Mouse (Mus musculus): ENCODE data around the gene Rap1a. TPM values are rescaled to one million over a fixed set of nuclear protein-coding genes. Genes with fewer than 3 reads are reported as not detected.

The Rap1a gene
- total and polyA plus RNA-seq, 3 experiments = 17.7 to 121 (median 97.7) TPM

DNA sequence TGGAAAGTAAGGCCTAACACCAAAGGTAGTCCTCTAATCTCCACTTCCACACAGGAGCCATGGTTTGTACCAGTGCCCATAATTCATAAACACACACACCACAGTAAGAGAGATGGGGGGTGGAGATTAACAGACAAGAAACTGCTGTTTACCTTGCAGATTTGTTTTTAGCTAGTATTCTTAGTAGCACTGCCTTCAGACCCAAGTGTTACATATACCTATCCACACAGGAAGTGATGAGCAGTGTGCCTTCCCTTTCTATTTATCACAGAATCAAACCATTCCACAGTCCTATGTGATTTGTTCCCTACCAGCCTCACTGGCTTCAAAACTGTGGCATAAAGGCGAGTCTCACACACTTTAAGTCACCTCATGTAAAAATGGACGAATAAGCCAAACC is 10.0 kb downstream of the Rap1a start:
- Histone ChIP-seq H3K4me1 (ENCODE audit: insufficient read depth, low read depth, low read length) (peaks cover 19% of the 10 kb centered on the region), H3K4me3 (ENCODE audit: low read depth, low read length) (no peak overlapping the region), H3K9me3 (replicated peaks) (no peaks in the 10 kb centered on the region), H3K36me3 (replicated peaks) (peaks cover 49% of the 10 kb centered on the region), H3K27me3 (ENCODE audit: insufficient read depth, low read length) (no peaks in the 10 kb centered on the region)
- DNase-seq (ENCODE audit: low spot score) (no peak), ATAC-seq (ENCODE audit: extremely low read depth, insufficient number of reproducible peaks, low FRiP score, poor library complexity, severe bottlenecking) (no peak)
- TF ChIP-seq POLR2AphosphoS5 (IDR thresholded peaks at IDR 0.05; ENCODE audit: insufficient replicate concordance, low read depth, low read length) (no peak), GATA1 (IDR thresholded peaks at IDR 0.05; ENCODE audit: borderline replicate concordance, low read length) (no peak), GATA2 (IDR thresholded peaks at IDR 0.05; ENCODE audit: borderline replicate concordance, low read depth, low read length) (no peak), CTCF (IDR thresholded peaks at IDR 0.05; ENCODE audit: low read depth, low read length) (no peak), TAL1 (conservative IDR thresholded peaks at IDR 0.05; ENCODE audit: low read depth, low read length) (no peak)

DNA sequence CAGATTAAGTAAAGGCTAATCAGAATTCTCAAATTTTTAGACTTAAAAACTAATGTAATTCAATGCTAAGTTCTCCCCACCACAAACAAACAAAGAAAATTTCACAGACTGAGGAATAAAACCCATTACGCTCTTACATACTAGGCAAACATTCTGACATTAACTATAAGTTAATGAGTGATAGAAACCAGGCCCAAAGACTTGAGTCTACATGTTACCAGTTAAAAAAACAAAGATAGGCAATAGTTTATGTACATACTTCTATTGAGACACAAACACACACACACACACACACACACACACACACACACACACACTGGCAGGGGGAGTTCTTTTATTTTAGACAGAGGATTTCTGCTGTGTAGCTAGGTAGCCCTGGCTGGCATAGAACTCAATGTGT is 10.8 kb downstream of the Rap1a start:
- H3K4me1 ChIP-seq (ENCODE audit: insufficient read depth, low read depth, low read length) = peaks cover 16% of the 10 kb centered on the region; the same call in 1 of the 2 replicates
- ATAC-seq (ENCODE audit: extremely low read depth, insufficient number of reproducible peaks, low FRiP score, poor library complexity, severe bottlenecking) (no peak), DNase-seq (ENCODE audit: low spot score) (no peak)
- no peak for TF ChIP-seq GATA2 (IDR thresholded peaks at IDR 0.05; ENCODE audit: borderline replicate concordance, low read depth, low read length)
- TF ChIP-seq CTCF (IDR thresholded peaks at IDR 0.05; ENCODE audit: low read depth, low read length) = no peak
- no peak for TF ChIP-seq POLR2AphosphoS5 (IDR thresholded peaks at IDR 0.05; ENCODE audit: insufficient replicate concordance, low read depth, low read length)
- TF ChIP-seq TAL1 (conservative IDR thresholded peaks at IDR 0.05; ENCODE audit: low read depth, low read length) = no peak
- no peak for TF ChIP-seq GATA1 (IDR thresholded peaks at IDR 0.05; ENCODE audit: borderline replicate concordance, low read length)
- no peak overlapping the region for H3K4me3 ChIP-seq (ENCODE audit: low read depth, low read length)
- H3K36me3 ChIP-seq (replicated peaks) = peaks cover 52% of the 10 kb centered on the region
- H3K27me3 ChIP-seq (ENCODE audit: insufficient read depth, low read length) = no peaks in the 10 kb centered on the region
- no peaks in the 10 kb centered on the region for H3K9me3 ChIP-seq (replicated peaks)

DNA sequence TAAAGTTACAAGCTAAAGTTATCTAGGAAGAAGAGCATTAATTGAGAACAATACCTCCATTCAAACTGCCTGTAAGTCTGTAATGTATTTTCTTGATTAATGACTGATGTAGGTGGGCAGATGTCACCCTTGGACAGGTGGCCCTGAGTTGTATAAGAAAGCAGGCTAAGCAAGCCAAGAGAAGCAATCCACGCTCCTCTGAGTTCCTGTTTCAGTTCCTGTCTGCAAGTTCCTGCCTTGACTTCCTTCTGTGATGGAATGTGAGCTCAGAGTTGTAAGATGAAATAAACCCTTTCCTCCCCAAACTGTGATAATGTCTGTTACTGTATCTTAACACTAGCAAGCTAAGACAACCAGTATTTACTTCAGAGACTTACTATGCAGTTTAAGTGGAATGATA is 11.4 kb downstream of the Rap1a start:
- H3K4me1 ChIP-seq (ENCODE audit: insufficient read depth, low read depth, low read length) = peaks cover 18% of the 10 kb centered on the region; the same call in 1 of the 2 replicates
- TF ChIP-seq TAL1 (conservative IDR thresholded peaks at IDR 0.05; ENCODE audit: low read depth, low read length) = no peak
- no peaks in the 10 kb centered on the region for H3K9me3 ChIP-seq (replicated peaks)
- no peak overlapping the region for H3K4me3 ChIP-seq (ENCODE audit: low read depth, low read length)
- peaks cover 54% of the 10 kb centered on the region for H3K36me3 ChIP-seq (replicated peaks)
- ATAC-seq (ENCODE audit: extremely low read depth, insufficient number of reproducible peaks, low FRiP score, poor library complexity, severe bottlenecking) = no peak
- DNase-seq (ENCODE audit: low spot score) = no peak
- no peaks in the 10 kb centered on the region for H3K27me3 ChIP-seq (ENCODE audit: insufficient read depth, low read length)

DNA sequence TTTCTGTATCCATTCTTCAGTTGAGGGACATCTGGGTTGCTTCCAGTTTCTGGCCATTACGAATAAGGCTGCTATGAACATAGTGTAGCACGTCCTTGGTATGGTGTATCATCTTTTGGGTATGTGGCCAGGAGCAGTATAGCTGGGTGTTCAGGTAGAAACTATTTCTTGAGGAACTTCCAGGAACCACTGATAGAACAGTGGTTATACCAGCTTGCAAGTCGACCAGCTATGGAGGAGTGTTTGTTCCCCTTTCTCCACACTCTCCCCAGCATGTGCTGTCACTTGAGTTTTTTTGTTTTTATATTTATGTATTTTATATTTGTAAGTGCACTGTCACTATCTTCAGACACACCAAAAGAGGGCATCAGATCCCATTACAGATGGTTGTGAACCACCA is 13.8 kb downstream of the Rap1a start:
- Histone ChIP-seq H3K4me3 (ENCODE audit: low read depth, low read length) (no peak overlapping the region), H3K4me1 (ENCODE audit: insufficient read depth, low read depth, low read length) (peaks cover 16% of the 10 kb centered on the region), H3K36me3 (replicated peaks) (peaks cover 53% of the 10 kb centered on the region), H3K27me3 (ENCODE audit: insufficient read depth, low read length) (no peaks in the 10 kb centered on the region), H3K9me3 (replicated peaks) (no peaks in the 10 kb centered on the region)
- no peak for DNase-seq (ENCODE audit: low spot score)
- no peak for ATAC-seq (ENCODE audit: extremely low read depth, insufficient number of reproducible peaks, low FRiP score, poor library complexity, severe bottlenecking)
- TF ChIP-seq POLR2AphosphoS5 (IDR thresholded peaks at IDR 0.05; ENCODE audit: insufficient replicate concordance, low read depth, low read length) (no peak), GATA1 (IDR thresholded peaks at IDR 0.05; ENCODE audit: borderline replicate concordance, low read length) (no peak), CTCF (IDR thresholded peaks at IDR 0.05; ENCODE audit: low read depth, low read length) (no peak), TAL1 (conservative IDR thresholded peaks at IDR 0.05; ENCODE audit: low read depth, low read length) (no peak), GATA2 (IDR thresholded peaks at IDR 0.05; ENCODE audit: borderline replicate concordance, low read depth, low read length) (no peak)

DNA sequence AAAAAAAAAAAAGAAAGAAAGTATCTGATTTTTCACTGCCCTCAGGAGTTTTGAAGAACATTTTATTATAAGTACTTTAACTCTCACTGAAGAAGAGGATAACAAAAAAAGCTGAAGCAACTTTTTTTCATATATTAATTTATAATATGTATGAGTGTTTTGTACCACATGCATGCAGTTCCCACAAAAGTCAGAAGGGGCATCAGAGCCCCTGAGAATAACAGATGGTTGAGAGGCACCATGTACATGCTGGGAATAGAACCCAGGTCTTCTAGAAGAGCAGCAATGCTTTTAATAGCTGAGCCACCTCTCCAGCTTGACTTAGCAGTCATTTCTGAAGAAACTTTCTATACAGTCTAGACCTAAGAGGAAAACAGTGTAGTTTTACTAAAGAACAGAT is 15.3 kb downstream of the Rap1a start:
- Histone ChIP-seq H3K36me3 (replicated peaks) (peaks cover 45% of the 10 kb centered on the region), H3K4me3 (ENCODE audit: low read depth, low read length) (no peak overlapping the region), H3K9me3 (replicated peaks) (no peaks in the 10 kb centered on the region), H3K27me3 (ENCODE audit: insufficient read depth, low read length) (no peaks in the 10 kb centered on the region), H3K4me1 (ENCODE audit: insufficient read depth, low read depth, low read length) (peaks cover 11% of the 10 kb centered on the region)
- DNase-seq (ENCODE audit: low spot score) = no peak
- no peak for TF ChIP-seq GATA1 (IDR thresholded peaks at IDR 0.05; ENCODE audit: borderline replicate concordance, low read length)
- TF ChIP-seq POLR2AphosphoS5 (IDR thresholded peaks at IDR 0.05; ENCODE audit: insufficient replicate concordance, low read depth, low read length) = no peak
- no peak for TF ChIP-seq TAL1 (conservative IDR thresholded peaks at IDR 0.05; ENCODE audit: low read depth, low read length)
- no peak for TF ChIP-seq CTCF (IDR thresholded peaks at IDR 0.05; ENCODE audit: low read depth, low read length)
- no peak for TF ChIP-seq GATA2 (IDR thresholded peaks at IDR 0.05; ENCODE audit: borderline replicate concordance, low read depth, low read length)
- ATAC-seq (ENCODE audit: extremely low read depth, insufficient number of reproducible peaks, low FRiP score, poor library complexity, severe bottlenecking) = no peak

DNA sequence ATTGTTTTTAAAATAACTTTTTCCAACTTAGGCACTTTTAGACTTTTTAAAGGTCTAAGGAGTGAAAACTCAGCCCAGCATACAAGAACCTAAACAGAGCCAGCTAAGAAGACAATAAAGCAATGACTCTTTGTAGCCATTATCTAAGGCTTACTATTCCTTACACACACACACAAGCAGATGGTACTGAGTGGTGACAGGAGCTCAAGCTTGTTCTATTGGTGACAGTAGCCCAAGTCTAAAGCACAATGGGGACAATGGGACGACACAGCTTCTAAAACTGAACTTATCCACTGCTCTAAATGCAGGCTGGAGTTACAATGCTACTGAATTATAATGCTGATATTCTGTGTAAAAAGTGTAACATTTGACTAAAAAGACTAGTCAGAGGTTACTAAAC is 17.3 kb downstream of the Rap1a start:
- Histone ChIP-seq H3K27me3 (ENCODE audit: insufficient read depth, low read length) (no peaks in the 10 kb centered on the region), H3K9me3 (replicated peaks) (no peaks in the 10 kb centered on the region), H3K36me3 (replicated peaks) (peaks cover 31% of the 10 kb centered on the region), H3K4me1 (ENCODE audit: insufficient read depth, low read depth, low read length) (peaks cover 17% of the 10 kb centered on the region), H3K4me3 (ENCODE audit: low read depth, low read length) (no peak overlapping the region)
- ATAC-seq (ENCODE audit: extremely low read depth, insufficient number of reproducible peaks, low FRiP score, poor library complexity, severe bottlenecking) (no peak), DNase-seq (ENCODE audit: low spot score) (no peak)
- no peak for TF ChIP-seq CTCF (IDR thresholded peaks at IDR 0.05; ENCODE audit: low read depth, low read length)

DNA sequence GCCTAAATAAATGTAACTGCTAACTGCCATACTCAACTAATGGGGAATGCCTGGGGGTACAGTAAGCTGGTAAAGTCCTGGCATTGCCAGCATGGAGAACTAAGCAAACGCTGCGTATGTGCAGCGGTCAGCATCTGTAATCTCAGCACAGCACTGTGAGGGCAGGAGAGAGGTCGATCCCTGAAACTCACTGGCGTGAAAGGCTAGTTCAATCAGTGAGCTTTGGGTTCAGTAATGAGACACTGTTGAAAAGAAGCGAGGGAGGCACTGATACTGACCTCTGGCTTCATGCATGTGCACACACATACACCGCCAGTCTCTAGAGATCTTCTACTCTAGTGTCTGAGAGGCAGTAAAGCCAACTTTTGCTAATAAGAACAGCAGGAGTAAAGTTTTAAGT is 18.7 kb downstream of the Rap1a start:
- ATAC-seq (ENCODE audit: extremely low read depth, insufficient number of reproducible peaks, low FRiP score, poor library complexity, severe bottlenecking) (no peak), DNase-seq (ENCODE audit: low spot score) (no peak)
- no peak overlapping the region for H3K4me3 ChIP-seq (ENCODE audit: low read depth, low read length)
- no peaks in the 10 kb centered on the region for H3K27me3 ChIP-seq (ENCODE audit: insufficient read depth, low read length)
- no peaks in the 10 kb centered on the region for H3K9me3 ChIP-seq (replicated peaks)
- H3K36me3 ChIP-seq (replicated peaks) = peaks cover 28% of the 10 kb centered on the region
- TF ChIP-seq GATA1 (IDR thresholded peaks at IDR 0.05; ENCODE audit: borderline replicate concordance, low read length) = no peak
- TF ChIP-seq TAL1 (conservative IDR thresholded peaks at IDR 0.05; ENCODE audit: low read depth, low read length) = no peak
- H3K4me1 ChIP-seq (ENCODE audit: insufficient read depth, low read depth, low read length) = peaks cover 18% of the 10 kb centered on the region
